Mouse (Mus musculus): ENCODE measurements around the gene Gm3625.

GRCm38 (mm10) chr12:4558013-4558412, 34.7 kb downstream of the Gm3625 start:
- TF ChIP-seq POLR2A (IDR thresholded peaks at IDR 0.05; ENCODE audit: control insufficient read depth in 1 of 2, insufficient read depth in 1 of 2, low read depth in 1 of 2, low read length in 2 of 2, poor library complexity in 1 of 2) (no peak), CTCF (IDR thresholded peaks at IDR 0.05 in 2 of 3, conservative IDR thresholded peaks at IDR 0.05 in 1 of 3; ENCODE audit: control insufficient read depth in 1 of 3, insufficient read depth in 1 of 3, low read depth in 2 of 3, low read length in 3 of 3, poor library complexity in 1 of 3, severe bottlenecking in 1 of 3) (no peak)

Data from MEL (cell line).